Mouse (Mus musculus): ENCODE results near the gene Fer. TPM values are rescaled to one million over a fixed set of nuclear protein-coding genes. Genes with fewer than 3 reads are reported as not detected.

Fer gene
- polyA plus RNA-seq, 1 experiment = not detected

DNA sequence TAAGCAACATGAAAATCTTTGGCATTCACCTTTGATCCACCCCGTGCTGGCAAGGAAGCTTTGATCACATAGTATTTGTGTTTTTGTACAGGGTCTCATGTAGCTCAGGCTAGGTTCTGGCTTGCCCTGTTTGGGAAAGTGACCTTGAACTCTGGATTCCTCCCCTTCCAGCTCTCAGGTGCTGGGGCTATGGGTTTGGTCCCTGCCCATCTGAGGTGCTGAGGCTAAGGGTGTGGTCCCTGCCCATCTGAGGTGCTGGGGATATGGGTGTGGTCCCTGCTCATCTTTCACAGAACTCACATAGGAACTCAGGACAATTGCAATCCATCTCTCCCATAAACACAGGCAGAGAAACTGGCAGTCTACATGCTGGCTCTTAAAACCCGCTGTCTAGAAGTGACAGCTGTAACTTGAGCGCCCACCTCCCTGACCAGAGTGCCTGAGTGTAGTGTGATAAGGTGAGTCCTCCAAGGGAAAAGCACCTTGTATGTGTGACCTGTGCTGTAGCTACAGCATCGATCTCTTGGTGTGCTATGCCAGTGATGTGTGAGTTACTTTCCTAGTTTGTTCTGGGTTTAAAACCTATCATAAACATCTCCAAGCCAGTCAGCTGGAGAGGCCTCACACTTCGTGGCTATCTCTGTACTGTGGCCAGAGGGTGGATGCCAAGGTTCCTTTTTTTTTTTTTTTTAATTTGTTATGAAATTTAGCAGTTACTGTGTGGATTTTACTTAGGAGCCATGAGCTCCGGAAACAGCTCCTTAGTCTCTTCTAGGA lies 236.7 kb downstream of the Fer start:
- no peaks in the 10 kb centered on the region for H3K4me1 ChIP-seq (ENCODE audit: control insufficient read depth, insufficient read depth, low read length)
- H3K27ac ChIP-seq (ENCODE audit: insufficient read depth, low read depth, low read length) = no peak overlapping the region
- H3K4me3 ChIP-seq (ENCODE audit: insufficient read depth, low read depth, low read length) = no peak overlapping the region
- 79% methylated on average over 6 of the region's 6 CpGs for WGBS
- TF ChIP-seq CTCF (IDR thresholded peaks at IDR 0.05; ENCODE audit: insufficient read depth, low read depth, low read length) = no peak
- no peak for TF ChIP-seq POLR2A (IDR thresholded peaks at IDR 0.05; ENCODE audit: insufficient read depth, low read depth, low read length)

DNA sequence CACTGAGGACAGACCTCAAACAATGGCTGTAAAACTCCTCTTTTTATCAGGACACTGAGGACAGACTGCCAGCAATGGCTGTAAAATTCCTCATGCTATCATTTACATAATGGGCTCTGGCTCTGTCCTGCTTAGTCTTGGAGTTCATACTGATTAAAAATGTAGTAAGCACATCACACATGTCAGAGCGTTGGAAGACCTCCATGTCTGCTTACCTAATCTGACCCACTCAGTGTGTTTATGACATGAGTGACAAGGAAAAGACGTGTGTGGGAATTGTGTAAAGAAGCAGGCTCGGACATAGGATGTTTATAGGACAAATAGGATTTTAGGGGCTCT lies 237.3 kb downstream of the Fer start:
- Histone ChIP-seq H3K4me3 (ENCODE audit: insufficient read depth, low read depth, low read length) (no peak overlapping the region), H3K27ac (ENCODE audit: insufficient read depth, low read depth, low read length) (no peak overlapping the region), H3K4me1 (ENCODE audit: control insufficient read depth, insufficient read depth, low read length) (no peaks in the 10 kb centered on the region)
- whole genome bisulfite sequencing = 74% methylated on average over 3 of the region's 3 CpGs
- TF ChIP-seq CTCF (IDR thresholded peaks at IDR 0.05; ENCODE audit: insufficient read depth, low read depth, low read length) = no peak
- TF ChIP-seq POLR2A (IDR thresholded peaks at IDR 0.05; ENCODE audit: insufficient read depth, low read depth, low read length) = no peak

DNA sequence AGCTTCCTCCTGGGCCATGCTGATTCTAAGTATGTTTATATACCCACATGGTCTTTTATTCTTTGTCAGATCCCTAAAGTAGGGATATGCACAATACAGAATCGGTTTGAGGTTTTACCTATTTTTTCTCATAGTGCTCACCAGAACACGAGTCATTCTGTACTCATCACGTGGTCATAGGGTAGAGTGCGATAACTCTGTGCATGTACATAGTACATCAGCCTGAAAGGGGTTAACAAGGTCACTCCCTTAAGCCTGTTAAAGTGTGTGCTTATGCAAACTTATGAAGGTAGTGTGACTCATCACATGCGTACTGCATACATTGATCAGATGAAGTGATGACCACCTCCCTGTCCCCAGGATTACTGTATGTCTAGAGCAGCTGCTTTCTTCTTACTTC lies 245.9 kb downstream of the Fer start:
- H3K4me1 ChIP-seq (ENCODE audit: control insufficient read depth, insufficient read depth, low read length) = peaks cover 2% of the 10 kb centered on the region; the same call in 1 of the 2 replicates
- no peak overlapping the region for H3K4me3 ChIP-seq (ENCODE audit: insufficient read depth, low read depth, low read length)
- TF ChIP-seq CTCF (IDR thresholded peaks at IDR 0.05; ENCODE audit: insufficient read depth, low read depth, low read length) (no peak), POLR2A (IDR thresholded peaks at IDR 0.05; ENCODE audit: insufficient read depth, low read depth, low read length) (no peak)
- WGBS = 91% methylated on average over 5 of the region's 5 CpGs
- H3K27ac ChIP-seq (ENCODE audit: insufficient read depth, low read depth, low read length) = no peak overlapping the region

DNA sequence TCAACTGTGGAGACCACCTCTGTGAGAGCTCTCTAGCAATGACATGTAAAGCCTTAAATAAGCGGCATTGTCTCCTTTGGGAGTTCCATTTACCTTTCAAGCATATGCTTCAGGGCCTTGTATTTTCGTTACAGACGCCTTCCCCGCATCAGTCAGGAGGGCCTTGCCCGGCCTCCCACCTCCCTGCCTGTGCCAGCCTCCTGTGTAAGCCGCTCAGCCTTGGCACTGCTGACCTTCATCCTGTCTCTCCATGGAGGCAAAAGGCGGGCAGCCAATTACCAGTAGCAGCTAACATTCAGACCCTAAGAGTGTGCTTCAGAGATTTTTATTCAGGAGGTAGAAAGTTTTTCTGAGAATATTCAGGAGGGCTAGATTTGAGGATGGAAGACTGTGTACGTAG lies 247.0 kb downstream of the Fer start:
- Histone ChIP-seq H3K27ac (ENCODE audit: insufficient read depth, low read depth, low read length) (no peak overlapping the region), H3K4me1 (ENCODE audit: control insufficient read depth, insufficient read depth, low read length) (peaks cover 2% of the 10 kb centered on the region; the same call in 1 of the 2 replicates), H3K4me3 (ENCODE audit: insufficient read depth, low read depth, low read length) (no peak overlapping the region)
- TF ChIP-seq POLR2A (IDR thresholded peaks at IDR 0.05; ENCODE audit: insufficient read depth, low read depth, low read length) (no peak), CTCF (IDR thresholded peaks at IDR 0.05; ENCODE audit: insufficient read depth, low read depth, low read length) (no peak)
- WGBS = 67% methylated on average over 8 of the region's 8 CpGs

DNA sequence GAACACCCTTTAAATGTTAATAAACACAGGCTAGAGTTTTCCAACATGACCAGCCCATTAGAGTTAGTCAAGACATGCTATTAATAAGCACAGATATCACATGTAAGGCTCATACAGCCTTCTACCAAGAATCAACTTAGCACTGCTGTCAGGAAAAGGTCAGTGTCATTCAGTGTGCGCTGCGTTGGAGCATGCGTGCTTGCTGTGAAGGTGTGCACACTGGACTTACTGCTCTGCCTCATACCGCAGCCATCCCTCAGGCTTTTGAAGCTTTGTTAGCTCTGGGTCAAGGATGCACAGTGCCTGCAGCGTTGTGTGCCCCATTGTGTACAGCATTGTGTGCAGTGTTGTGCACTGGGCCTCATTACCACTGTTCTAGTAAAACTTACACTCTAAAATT lies 250.8 kb downstream of the Fer start:
- Histone ChIP-seq H3K27ac (ENCODE audit: insufficient read depth, low read depth, low read length) (no peak overlapping the region), H3K4me1 (ENCODE audit: control insufficient read depth, insufficient read depth, low read length) (peaks cover 2% of the 10 kb centered on the region; the same call in 1 of the 2 replicates), H3K4me3 (ENCODE audit: insufficient read depth, low read depth, low read length) (no peak overlapping the region)
- 93% methylated on average over 5 of the region's 5 CpGs for whole genome bisulfite sequencing
- TF ChIP-seq POLR2A (IDR thresholded peaks at IDR 0.05; ENCODE audit: insufficient read depth, low read depth, low read length) = no peak
- TF ChIP-seq CTCF (IDR thresholded peaks at IDR 0.05; ENCODE audit: insufficient read depth, low read depth, low read length) = no peak

DNA sequence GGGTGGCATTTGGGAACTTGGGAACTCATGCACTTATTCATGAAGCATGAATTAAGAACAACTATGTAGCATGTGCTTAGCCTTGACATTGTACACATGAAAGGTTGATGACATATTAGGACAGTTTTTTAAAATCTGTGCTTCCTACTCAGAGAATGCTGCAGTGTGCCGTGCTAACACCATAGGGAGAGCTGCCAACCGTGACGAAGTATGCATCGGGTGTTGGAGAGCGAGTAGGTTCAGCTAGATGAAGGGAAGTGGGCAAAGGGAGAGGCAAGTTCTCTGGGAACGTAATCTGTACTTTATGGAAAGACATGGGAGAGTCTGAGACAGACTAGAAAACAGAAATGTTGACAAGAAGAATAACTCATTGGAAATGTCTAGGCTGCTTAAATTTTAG lies 253.9 kb downstream of the Fer start:
- no peak overlapping the region for H3K4me3 ChIP-seq (ENCODE audit: insufficient read depth, low read depth, low read length)
- no peak overlapping the region for H3K27ac ChIP-seq (ENCODE audit: insufficient read depth, low read depth, low read length)
- 89% methylated on average over 6 of the region's 6 CpGs for WGBS
- no peaks in the 10 kb centered on the region for H3K4me1 ChIP-seq (ENCODE audit: control insufficient read depth, insufficient read depth, low read length)
- TF ChIP-seq POLR2A (IDR thresholded peaks at IDR 0.05; ENCODE audit: insufficient read depth, low read depth, low read length) (no peak), CTCF (IDR thresholded peaks at IDR 0.05; ENCODE audit: insufficient read depth, low read depth, low read length) (no peak)

GRCm38 (mm10) chr17:64119697-64120288 lies 256.9 kb downstream of the Fer start:
- no peaks in the 10 kb centered on the region for H3K4me1 ChIP-seq (ENCODE audit: control insufficient read depth, insufficient read depth, low read length)
- TF ChIP-seq CTCF (IDR thresholded peaks at IDR 0.05; ENCODE audit: insufficient read depth, low read depth, low read length) (no peak), POLR2A (IDR thresholded peaks at IDR 0.05; ENCODE audit: insufficient read depth, low read depth, low read length) (no peak)

GRCm38 (mm10) chr17:64122556-64122955 lies 259.7 kb downstream of the Fer start:
- 91% methylated on average over 11 of the region's 11 CpGs for WGBS
- TF ChIP-seq POLR2A (IDR thresholded peaks at IDR 0.05; ENCODE audit: insufficient read depth, low read depth, low read length) = no peak
- TF ChIP-seq CTCF (IDR thresholded peaks at IDR 0.05; ENCODE audit: insufficient read depth, low read depth, low read length) = no peak
- Histone ChIP-seq H3K4me3 (ENCODE audit: insufficient read depth, low read depth, low read length) (no peak overlapping the region), H3K4me1 (ENCODE audit: control insufficient read depth, insufficient read depth, low read length) (no peaks in the 10 kb centered on the region), H3K27ac (ENCODE audit: insufficient read depth, low read depth, low read length) (no peak overlapping the region)

More at GRCm38 (mm10) chr17:64119697-64120288, 256.9 kb downstream of the Fer start:
- 79% methylated on average over 5 of the region's 5 CpGs for WGBS
- Histone ChIP-seq H3K27ac (ENCODE audit: insufficient read depth, low read depth, low read length) (no peak overlapping the region), H3K4me3 (ENCODE audit: insufficient read depth, low read depth, low read length) (no peak overlapping the region)

GRCm38 (mm10) chr17:64123732-64124131 lies 260.9 kb downstream of the Fer start:
- WGBS = 56% methylated on average over 3 of the region's 3 CpGs
- no peak overlapping the region for H3K4me3 ChIP-seq (ENCODE audit: insufficient read depth, low read depth, low read length)
- H3K27ac ChIP-seq (ENCODE audit: insufficient read depth, low read depth, low read length) = no peak overlapping the region
- H3K4me1 ChIP-seq (ENCODE audit: control insufficient read depth, insufficient read depth, low read length) = no peaks in the 10 kb centered on the region
- TF ChIP-seq CTCF (IDR thresholded peaks at IDR 0.05; ENCODE audit: insufficient read depth, low read depth, low read length) (no peak), POLR2A (IDR thresholded peaks at IDR 0.05; ENCODE audit: insufficient read depth, low read depth, low read length) (no peak)
